Mouse (Mus musculus) cerebellum, adult 11-12 months (tissue): ENCODE results near the gene Snhg11.
A peak's percentile ranks its signal among the peaks of the same experiment; 100 is the strongest.
"Not testable (repeated sequence)": the region's sequence is repeated elsewhere in the genome, so short reads cannot be mapped to it uniquely, and the experiment has no call there.

Experiments used
- DNase-seq: peaks from one replicate; pipeline ENCODE4 v3.0.0; 2022

The Snhg11 gene

DNA sequence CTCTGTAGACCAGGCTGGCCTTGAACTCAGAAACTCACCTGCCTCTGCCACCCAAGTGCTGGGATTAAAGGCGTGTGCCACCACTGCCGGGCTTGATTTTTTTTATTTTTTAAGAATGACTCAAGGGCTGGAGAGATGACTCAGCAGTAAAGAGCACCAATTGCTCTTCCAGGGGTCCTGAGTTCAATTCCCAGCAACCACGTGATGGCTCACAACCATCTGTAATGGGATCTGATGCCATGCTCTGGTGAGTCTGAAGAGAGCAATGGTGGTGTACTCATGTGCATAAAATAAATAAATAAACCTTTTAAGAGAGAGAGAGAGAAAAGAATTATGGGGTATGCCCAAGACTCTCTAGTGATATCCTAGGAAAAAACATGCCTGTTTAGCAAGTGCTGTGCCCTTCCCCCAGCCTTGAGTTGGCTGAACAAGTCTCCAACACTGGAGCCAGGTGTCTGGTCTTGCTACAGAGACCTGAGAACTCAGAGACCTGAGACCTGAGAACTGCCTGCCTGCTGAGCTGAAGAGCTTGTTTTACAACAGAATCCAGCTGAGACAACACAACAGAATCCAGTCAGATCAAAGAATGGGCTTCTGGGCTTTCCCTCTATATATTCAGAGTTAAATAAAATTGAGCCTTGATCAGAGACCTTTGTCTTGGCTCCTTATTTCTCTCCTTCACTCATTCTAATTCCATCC lies 5.8 kb upstream of the Snhg11 start:
- DNase-seq = no peak

DNA sequence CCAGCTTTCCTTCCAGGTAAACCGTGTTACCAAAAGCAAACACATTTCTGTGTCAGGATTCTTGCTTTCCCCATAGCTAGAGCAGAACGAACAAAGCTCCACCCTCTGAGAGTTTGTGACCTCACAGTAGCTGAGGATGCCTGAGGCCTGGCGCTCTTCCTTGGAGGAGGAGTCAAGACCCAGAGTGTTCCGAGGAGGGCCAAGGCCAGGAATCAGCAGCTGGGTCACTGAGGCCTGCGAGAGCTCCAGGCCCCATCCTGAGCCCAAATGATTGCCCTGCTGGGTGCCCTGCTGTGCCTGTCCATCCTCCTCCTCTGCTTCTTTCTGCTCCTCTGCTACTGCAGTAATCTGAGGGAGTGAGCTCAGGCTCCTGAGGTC lies 5.3 kb upstream of the Snhg11 start:
- no peak for DNase-seq

DNA sequence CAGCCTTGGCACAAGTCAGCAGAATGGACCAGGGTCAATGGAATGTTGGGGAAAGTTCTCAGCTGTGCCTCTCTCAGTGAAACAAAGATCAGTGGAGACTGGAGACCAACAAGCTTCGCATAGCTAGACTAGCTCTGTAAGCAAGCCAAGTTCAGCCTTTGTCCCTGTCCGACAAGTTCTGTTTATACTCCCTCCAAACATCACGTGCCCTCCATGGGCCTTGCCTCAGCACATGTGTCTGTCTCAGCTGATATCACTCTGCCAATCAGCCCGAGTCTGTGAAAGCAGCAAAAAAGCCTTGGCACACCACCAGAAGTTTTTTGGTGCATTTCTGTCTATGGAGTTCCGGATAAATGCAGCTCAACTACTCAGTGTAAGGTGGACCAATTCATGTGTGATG lies 2.4 kb upstream of the Snhg11 start:
- DNase-seq = no peak

- DNase-seq = no peak
Measured at GRCm38 (mm10) chr2:158373516-158373915, 1.9 kb upstream of the Snhg11 start.

GRCm38 (mm10) chr2:158376123-158376687 lies 767 bp downstream of the Snhg11 start:
- peak; percentile 70 for DNase-seq

DNA sequence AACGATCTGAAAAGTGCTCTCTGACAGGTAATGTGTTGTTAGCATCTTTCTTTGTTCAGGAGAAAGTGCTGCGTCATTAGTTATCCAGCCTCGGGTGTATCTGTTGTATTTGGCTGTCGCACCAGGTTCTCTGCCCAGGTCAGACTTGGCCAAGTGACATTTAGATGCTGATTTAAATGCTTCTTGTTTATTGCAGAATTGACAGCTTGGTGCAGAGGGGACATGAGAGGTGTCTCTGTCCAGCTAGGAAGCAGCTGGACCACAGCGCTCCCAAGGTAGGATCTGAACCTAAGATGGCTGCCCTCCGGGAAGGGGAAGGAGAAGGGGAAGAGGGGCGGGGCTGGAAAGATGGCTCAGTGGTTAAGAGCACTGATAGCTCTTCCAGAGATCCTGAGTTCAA lies 1.4 kb downstream of the Snhg11 start:
- DNase-seq = peak; percentile 65

DNA sequence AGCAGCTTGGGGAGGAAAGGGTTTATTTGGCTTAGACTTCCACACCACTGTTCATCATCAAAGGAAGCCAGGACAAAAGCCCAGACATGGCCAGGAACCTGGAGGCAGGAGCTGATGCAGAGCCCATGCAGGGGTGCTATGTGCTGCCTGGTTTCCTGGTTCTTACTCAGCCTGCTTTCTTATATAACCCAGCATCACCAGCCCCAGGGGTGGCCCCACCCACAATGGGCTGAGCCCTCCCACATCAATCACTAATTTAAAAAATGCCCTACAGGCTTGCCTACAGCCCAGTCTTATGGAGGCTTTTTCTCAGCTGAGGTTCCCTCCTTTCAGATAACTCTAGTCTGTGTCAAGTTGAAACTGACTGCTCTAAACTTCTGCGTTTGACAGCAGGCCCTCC lies 2.4 kb downstream of the Snhg11 start:
- DNase-seq = peak; percentile 58

GRCm38 (mm10) chr2:158379354-158380078 lies 4.1 kb downstream of the Snhg11 start:
- DNase-seq = no peak

DNA sequence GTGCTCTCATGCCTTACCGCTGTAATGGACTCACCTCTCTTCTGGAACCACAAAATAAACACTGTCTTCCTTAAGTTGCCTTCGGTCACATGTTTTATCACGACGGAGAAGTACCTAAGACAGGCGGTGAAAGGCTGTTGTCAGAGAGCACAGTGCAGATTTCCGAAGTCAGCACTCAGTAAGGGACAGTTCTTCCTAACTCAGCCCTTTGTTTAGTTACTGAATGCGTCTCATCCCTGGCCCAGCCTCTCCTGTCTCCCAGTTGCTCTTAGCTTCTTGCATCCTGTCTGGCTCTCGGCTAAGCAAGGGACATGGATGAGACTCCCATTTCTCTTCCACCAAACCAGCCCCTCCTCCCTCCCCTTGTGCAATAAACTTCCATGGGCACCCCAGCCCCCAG lies 10.6 kb downstream of the Snhg11 start:
- no peak for DNase-seq

- no peak for DNase-seq
Measured at GRCm38 (mm10) chr2:158389421-158389820, 14.0 kb downstream of the Snhg11 start.

- DNase-seq = no peak
Measured at GRCm38 (mm10) chr2:158396369-158396768, 20.9 kb downstream of the Snhg11 start.

DNA sequence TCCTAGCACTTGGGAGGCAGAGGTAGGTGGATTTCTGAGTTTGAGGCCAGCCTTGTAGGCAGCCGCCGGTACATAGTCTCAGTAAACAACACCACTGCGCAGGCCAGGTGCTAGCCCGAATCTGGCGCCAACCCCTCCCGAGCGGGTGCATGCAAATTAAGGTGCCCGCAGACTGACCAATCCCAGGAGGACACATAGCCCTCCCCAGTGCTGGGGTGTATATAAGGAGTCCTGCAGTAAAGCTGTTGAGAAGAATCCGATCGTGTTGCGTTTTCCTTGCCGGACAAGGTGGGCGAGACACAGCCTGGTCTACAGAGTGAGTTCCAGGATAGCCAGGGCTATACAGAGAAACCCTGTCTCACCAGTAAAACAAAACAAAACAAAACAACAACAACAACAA lies 21.7 kb downstream of the Snhg11 start:
- not testable (repeated sequence) for DNase-seq

GRCm38 (mm10) chr2:158402915-158403314 lies 27.5 kb downstream of the Snhg11 start:
- no peak for DNase-seq

GRCm38 (mm10) chr2:158408997-158409594 lies 33.7 kb downstream of the Snhg11 start:
- no peak for DNase-seq

- DNase-seq = peak; percentile 99
Measured at GRCm38 (mm10) chr2:158409595-158410021, 34.2 kb downstream of the Snhg11 start, which contains the start of gene Ralgapb. TSS of gene Ralgapb (plus strand) at chr2:158409848.

DNA sequence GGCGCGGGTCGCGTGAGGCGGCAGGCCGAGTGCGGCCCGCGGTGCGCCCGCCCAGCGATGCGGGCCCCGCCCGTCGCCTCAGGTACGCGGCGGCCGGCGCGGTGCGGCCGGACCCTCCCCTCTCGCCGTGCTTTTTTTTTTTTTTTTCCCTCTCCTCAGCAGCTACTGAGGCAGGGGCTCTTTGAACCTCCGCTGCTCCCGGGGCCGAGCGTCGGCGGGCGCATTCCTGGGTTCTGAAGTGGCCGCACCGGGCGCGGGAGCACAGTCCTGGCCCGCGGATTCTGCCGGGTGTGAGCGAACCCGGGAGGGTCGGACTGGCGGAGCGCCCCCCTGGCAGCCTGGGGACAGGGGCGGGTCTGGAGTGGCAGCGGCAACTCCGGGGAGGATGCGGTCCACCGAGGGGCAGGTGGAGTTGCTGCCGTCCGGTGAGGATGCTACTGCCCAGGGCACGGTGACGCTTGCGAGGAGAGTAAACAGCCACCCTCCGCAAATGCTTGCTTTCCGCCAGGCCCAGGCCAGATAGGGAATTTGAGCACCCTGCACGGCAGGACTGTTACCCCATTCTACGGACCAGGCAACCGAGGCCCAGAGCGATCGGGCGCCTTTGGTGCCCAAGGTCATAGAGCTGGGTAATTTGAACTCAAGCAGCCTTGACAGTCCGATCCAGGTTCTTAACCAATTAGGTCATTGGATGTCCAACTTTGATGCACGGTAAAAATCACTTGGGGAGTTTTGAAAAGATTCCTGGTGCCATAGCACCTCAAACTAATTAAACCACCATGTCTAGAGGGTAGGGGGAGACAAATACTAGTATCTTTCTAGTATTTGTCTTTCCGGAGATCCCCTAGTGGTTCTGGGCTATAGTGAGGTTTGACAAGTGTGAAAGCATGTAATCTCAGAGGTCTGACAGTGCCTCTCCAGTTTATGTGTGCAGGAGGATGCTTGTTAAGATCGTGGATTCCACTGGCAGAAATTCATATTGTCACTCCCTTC lies 34.9 kb downstream of the Snhg11 start:
- peak; percentile 65 for DNase-seq

DNA sequence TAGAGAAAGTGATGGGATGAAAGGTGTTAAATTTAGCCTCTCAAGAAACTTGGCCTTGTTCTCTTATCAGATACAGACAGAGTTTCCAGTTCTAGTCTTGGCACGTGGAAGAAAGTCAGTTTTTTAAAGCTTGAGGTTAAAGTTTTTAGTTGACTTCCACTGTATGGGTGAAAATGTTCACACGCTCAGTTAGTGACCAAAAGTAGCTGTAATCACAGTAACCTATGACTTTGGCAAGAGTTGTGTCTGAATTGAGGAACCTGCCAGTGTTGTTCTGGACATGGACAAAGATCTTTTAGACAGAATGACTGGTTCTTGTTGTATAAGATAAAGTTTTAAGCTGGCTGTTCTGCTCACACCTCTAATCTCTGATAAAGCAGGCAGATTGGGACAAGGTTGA lies 37.8 kb downstream of the Snhg11 start:
- DNase-seq = no peak

DNA sequence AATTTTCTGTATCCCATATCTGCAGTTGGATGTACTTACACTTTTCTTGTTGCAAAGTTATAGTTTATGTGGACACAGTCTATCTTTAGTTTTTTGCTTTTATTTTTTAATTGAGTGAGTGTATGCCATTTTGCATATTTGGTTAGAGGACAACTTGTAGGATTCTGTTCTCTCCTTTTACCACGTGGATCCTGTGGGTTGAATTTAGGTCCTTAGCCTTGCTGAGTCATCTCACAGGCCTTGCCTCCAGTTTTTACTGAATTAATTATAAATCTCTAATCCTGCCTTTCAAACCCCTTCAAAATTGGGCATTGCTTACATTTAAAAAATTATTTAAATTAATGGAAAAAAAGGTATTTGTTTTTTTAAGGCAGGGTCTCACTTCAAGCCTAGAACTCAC lies 40.4 kb downstream of the Snhg11 start:
- no peak for DNase-seq

DNA sequence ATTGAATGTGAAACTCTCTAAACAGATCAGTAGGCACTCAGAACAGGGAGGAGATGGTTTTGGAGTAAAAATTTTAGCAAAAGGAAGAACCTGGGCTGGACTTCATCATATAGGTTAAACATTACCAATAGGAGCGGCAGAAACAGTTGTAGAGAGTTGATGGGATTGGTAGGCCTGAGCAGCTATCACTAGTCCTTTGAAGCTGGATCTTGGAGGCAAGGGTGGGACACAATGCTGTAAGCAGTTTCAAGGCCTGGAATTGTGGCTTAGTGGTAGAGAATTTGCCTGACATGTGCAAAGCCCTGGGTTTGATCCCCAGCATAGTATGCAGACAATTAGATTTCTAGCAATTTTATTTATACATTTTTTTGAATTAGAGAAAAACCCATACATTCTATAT lies 43.2 kb downstream of the Snhg11 start:
- DNase-seq = no peak
